Mouse (Mus musculus): ENCODE results near the gene Stox2.

GRCm38 (mm10) chr8:47431263-47431662 is 14.9 kb downstream of the Stox2 start:
- TF ChIP-seq POLR2A (IDR thresholded peaks at IDR 0.05; ENCODE audit: low read depth, low read length), result no peak
- no peak for TF ChIP-seq CTCF (IDR thresholded peaks at IDR 0.05; ENCODE audit: extremely low read depth, insufficient read length, insufficient replicate concordance, low read depth, low read length)

All from small intestine, adult 2 months (tissue).